Mouse (Mus musculus) intestine, postnatal 0 days (tissue): ENCODE results near the gene Ces3b. TPM values are rescaled to one million over a fixed set of nuclear protein-coding genes. Genes with fewer than 3 reads are reported as not detected.
"Not testable (repeated sequence)": the region's sequence is repeated elsewhere in the genome, so short reads cannot be mapped to it uniquely, and the experiment has no call there.

Experiments used
- ATAC-seq: fragments of 200-750 bp; cut with Nextera tagmentation; 2 replicates; pipeline ENCODE4 v1.8.0; 2017; ENCODE audit warnings: mild to moderate bottlenecking, moderate TSS enrichment, moderate library complexity
- H3K27ac ChIP-seq: fragments of 300-500 bp; sonication (generic); 2 replicates; pipeline ENCODE4 v1.5.1; 2014; ENCODE audit warnings: mild to moderate bottlenecking, low read depth, low read length, moderate library complexity
- H3K27me3 ChIP-seq: fragments of 300-500 bp; sonication (generic); replicated peaks from 2 replicates; pipeline ENCODE4 v1.6.1; 2014; ENCODE audit warnings: low read length, mixed read lengths; ENCODE audit not compliant: control insufficient read depth, insufficient read depth
- H3K36me3 ChIP-seq: fragments of 300-500 bp; sonication (generic); 2 replicates; pipeline ENCODE4 v1.6.1; 2014; ENCODE audit warnings: mild to moderate bottlenecking, moderate library complexity; ENCODE audit not compliant: control insufficient read depth, insufficient read depth
- H3K4me1 ChIP-seq: fragments of 300-500 bp; sonication (generic); replicated peaks from 2 replicates; pipeline ENCODE4 v1.6.1; 2014; ENCODE audit warnings: antibody characterized with exemption, low read length, mixed read lengths; ENCODE audit not compliant: control insufficient read depth, insufficient read depth
- H3K4me2 ChIP-seq: fragments of 300-500 bp; sonication (generic); replicated peaks from 2 replicates; pipeline ENCODE4 v1.6.1; 2014; ENCODE audit warnings: low read depth, mild to moderate bottlenecking, moderate library complexity
- H3K4me3 ChIP-seq: fragments of 300-500 bp; sonication (generic); 2 replicates; pipeline ENCODE4 v1.5.1; 2014; ENCODE audit warnings: low read depth, low read length
- H3K9ac ChIP-seq: fragments of 300-500 bp; sonication (generic); 2 replicates; pipeline ENCODE4 v1.6.1; 2014; ENCODE audit warnings: mild to moderate bottlenecking, low read depth, low read length
- H3K9me3 ChIP-seq: fragments of 300-500 bp; sonication (generic); 2 replicates; pipeline ENCODE4 v1.6.1; 2016; ENCODE audit warnings: mixed run types; ENCODE audit not compliant: control insufficient read depth
- CTCF ChIP-seq: sonication (generic); IDR thresholded peaks from 2 replicates; pipeline ENCODE4 v1.5.1; 2016; ENCODE audit warnings: low read depth, mild to moderate bottlenecking, control low read depth, antibody characterized with exemption, moderate library complexity
- WGBS: fragments of 180-500 bp; shearing (Covaris S2); extraction: QIAGEN DNeasy Blood & Tissue Kit; methylation state at CpG from one replicate; pipeline ENCODE4 v1.1.7; 2014; 5-methylcytosine and 5-hydroxymethylcytosine counted together
- polyA plus RNA-seq: library from polyadenylated mRNA; unstranded; fragments of >200 nt; fragmentation: Nextera tagmentation; extraction: Ambion mirVana; gene quantifications from 2 replicates; pipeline ENCODE4 v1.2.1, GENCODE M21; 2015

Ces3b gene
- polyA plus RNA-seq, 1 experiment from 2014 or later: not detected

GRCm38 (mm10) chr8:105088581-105088980 is 5.0 kb downstream of the Ces3b start:
- Histone ChIP-seq H3K4me1 (no peaks in the 10 kb centered on the region), H3K36me3 (no peaks in the 10 kb centered on the region), H3K4me3 (no peak overlapping the region), H3K27ac (no peak overlapping the region), H3K9me3 (no peaks in the 10 kb centered on the region), H3K27me3 (no peaks in the 10 kb centered on the region), H3K4me2 (no peak overlapping the region), H3K9ac (no peak overlapping the region)
- no peak for ATAC-seq
- 74% methylated on average over 4 of the region's 4 CpGs for WGBS
- TF ChIP-seq CTCF: no peak

DNA sequence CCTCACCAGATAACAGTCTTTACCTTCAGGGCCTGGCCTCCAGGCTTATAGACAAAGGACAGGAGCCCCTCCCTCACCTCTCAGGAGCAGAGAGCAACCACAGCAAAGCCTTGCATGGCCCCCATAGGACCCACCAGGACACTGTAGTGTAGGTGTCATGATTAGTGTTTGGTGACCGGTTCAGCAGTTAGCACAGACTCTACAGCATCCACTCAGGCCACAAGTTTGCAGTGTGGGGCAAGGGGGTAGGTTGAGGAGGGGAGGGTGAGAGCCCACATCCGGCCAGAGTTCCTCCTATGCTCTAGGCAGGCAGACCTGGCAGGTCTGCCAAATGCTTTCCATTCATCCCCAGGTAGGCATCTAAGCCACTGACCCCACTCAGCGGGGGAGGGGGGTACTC is 10.4 kb downstream of the Ces3b start:
- Histone ChIP-seq H3K9ac (no peak overlapping the region), H3K27me3 (no peaks in the 10 kb centered on the region), H3K36me3 (no peaks in the 10 kb centered on the region), H3K27ac (no peak overlapping the region), H3K4me3 (no peak overlapping the region), H3K4me2 (no peak overlapping the region), H3K4me1 (no peaks in the 10 kb centered on the region), H3K9me3 (no peaks in the 10 kb centered on the region)
- no peak for TF ChIP-seq CTCF
- ATAC-seq: no peak
- 81% methylated on average over 3 of the region's 3 CpGs for WGBS

DNA sequence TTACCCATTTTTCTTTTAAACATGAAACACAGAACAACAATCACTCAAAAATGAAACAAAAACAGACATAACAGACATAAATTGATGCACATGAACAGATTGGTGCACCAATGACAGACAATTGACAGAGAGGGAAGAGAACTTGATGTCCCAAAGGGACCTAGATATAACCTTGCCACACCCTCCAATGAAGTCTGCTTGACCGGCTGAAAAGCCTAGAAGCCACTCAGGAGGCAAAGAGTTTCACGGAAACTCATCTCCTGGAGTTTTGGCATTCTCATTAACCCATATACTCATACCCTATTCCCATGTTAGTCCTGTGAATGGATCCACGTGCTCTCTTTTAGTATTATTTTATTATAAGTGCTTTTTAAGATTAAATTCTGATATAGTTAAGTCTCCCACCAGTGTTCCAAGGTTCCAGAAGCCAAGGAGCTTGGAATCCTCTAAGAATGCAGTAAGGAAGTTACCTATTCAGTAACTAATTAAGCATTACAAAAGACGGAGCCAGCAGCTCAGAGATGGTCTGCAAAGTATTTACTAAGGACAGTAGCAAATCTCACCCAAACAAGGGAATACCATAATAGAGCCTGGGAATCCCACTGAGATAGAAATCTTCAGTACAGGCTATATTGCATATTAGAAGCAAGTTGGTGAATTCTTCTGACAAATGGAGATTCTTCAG is 18.7 kb downstream of the Ces3b start:
- not testable (repeated sequence) for H3K27me3 ChIP-seq, H3K4me3 ChIP-seq, H3K36me3 ChIP-seq, H3K9me3 ChIP-seq, H3K4me1 ChIP-seq, H3K9ac ChIP-seq, H3K4me2 ChIP-seq, ATAC-seq, H3K27ac ChIP-seq
- 77% methylated on average over 4 of the region's 4 CpGs for WGBS

DNA sequence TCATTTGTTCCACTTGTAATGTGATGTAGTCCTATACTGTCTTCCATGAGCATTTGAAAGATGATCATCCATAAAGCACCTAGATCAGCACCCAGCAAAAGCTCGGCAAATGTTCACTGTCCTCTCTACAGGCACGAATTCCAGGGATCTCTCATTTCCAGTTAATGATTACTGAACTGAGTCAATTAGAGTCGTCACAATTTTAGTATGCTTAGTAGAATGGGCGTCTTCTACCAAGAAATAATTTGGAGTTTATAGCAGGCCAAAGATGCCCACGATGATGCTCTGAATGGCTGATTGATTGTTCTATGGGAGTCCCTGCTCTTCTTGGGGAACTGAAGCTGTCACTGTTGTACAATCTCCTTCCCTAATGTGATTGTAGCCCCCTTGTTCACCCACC is 20.1 kb downstream of the Ces3b start:
- H3K4me1 ChIP-seq, H3K4me2 ChIP-seq, H3K4me3 ChIP-seq, H3K27me3 ChIP-seq, H3K9me3 ChIP-seq, H3K36me3 ChIP-seq, H3K9ac ChIP-seq, H3K27ac ChIP-seq, ATAC-seq: not testable (repeated sequence)
- 42% methylated on average over 5 of the region's 5 CpGs for WGBS

GRCm38 (mm10) chr8:105104220-105104619 is 20.7 kb downstream of the Ces3b start:
- no peak overlapping the region for H3K9ac ChIP-seq
- no peaks in the 10 kb centered on the region; the same call in 1 of the 2 replicates for H3K4me1 ChIP-seq
- no peak overlapping the region for H3K4me3 ChIP-seq
- peak; percentile 61 for TF ChIP-seq CTCF
- 21% methylated on average over 3 of the region's 3 CpGs for WGBS
- no peak overlapping the region for H3K4me2 ChIP-seq
- peak; percentile 81 for ATAC-seq
- no peaks in the 10 kb centered on the region for H3K9me3 ChIP-seq
- H3K27me3 ChIP-seq: no peaks in the 10 kb centered on the region
- no peak overlapping the region for H3K27ac ChIP-seq
- no peaks in the 10 kb centered on the region for H3K36me3 ChIP-seq

DNA sequence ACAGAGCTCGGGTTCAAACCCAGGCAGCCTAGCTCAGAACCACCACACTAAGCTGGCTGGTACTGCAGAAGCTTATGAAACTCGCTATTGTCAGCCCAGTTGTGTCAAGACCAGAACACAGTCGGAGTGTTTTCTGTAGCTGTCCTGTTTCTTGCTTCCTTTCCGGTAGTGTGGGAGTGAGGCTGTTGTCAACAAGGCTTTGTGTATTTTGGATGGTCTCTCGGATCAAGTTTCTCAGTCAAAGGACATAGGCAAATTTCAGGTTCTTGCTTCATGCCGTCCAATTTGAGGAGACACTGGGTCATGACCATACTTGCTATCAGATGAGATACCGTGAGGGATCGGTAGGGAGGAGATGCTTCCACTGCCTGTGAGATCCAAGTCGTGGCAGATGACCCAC is 46.3 kb downstream of the Ces3b start:
- no peak for ATAC-seq
- no peak overlapping the region for H3K9ac ChIP-seq
- no peak overlapping the region for H3K4me3 ChIP-seq
- H3K36me3 ChIP-seq: no peaks in the 10 kb centered on the region
- no peak for TF ChIP-seq CTCF
- no peaks in the 10 kb centered on the region for H3K4me1 ChIP-seq
- H3K27ac ChIP-seq: no peak overlapping the region
- no peaks in the 10 kb centered on the region for H3K9me3 ChIP-seq
- 81% methylated on average over 9 of the region's 9 CpGs for WGBS
- no peak overlapping the region for H3K4me2 ChIP-seq
- no peaks in the 10 kb centered on the region for H3K27me3 ChIP-seq

DNA sequence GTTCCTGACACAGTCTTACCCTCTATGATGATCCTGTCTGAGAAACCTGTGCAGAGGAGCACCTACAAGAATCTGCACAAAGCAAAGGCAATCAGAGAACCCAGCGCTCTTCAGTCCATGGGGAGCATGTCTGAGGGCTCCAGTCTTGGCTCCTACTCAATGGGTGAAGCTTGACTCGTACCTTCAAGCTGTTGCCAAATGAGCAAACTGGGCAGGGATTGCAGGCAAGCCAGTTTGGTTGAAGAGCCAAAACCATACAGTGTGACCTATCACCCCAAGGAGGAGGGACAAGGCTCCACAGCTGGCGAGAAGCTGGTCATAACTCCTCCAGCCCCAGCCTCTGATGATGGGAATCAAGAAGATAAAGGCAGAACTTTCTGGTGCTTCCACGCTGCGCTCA is 48.0 kb downstream of the Ces3b start, which contains the start of gene Ces4a:
TSS of gene Ces4a (plus strand) at position 292 of the 400 bp plus-strand sequence.
- WGBS: 85% methylated on average over 5 of the region's 5 CpGs
- no peak for TF ChIP-seq CTCF
- no peak for ATAC-seq
- Histone ChIP-seq H3K27ac (no peak within 1 kb of the TSS), H3K27me3 (no peaks in the 10 kb centered on the region), H3K4me1 (no peaks in the 10 kb centered on the region), H3K36me3 (no peaks in the 10 kb centered on the region), H3K9ac (no peak within 1 kb of the TSS), H3K4me3 (no peak within 1 kb of the TSS), H3K9me3 (no peaks in the 10 kb centered on the region), H3K4me2 (no peak within 1 kb of the TSS)
